Mouse (Mus musculus): Measurements from ENCODE around the gene Mov10l1.
A peak's percentile ranks its signal among the peaks of the same experiment; 100 is the strongest.

Mov10l1 gene

DNA sequence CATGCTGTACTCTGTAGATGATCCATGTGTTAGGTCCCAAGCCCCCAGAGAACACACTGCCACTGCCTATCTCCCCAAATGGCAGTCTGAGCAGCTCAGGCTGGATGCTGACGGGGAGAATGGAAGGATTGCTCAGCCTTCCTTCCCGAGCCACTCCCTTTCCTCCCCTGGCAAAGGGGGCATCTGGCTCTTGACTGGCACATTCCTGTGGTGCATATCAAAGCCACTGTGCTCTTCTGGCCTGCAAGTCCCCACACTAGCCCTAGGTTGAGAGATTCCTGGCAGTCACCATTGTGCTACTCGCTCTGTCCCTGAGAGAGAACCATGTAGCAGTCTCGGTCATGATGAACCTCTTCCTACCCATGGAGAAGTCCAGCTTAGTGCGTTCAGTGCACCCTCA, 25.1 kb downstream of the Mov10l1 start:
- peak; percentile 59 for DNase-seq (ENCODE audit: extremely low read depth, insufficient read length, low spot score)

GRCm38 (mm10) chr15:89016722-89017121, 34.0 kb downstream of the Mov10l1 start:
- DNase-seq (ENCODE audit: extremely low read depth, insufficient read length, low spot score), result no peak

GRCm38 (mm10) chr15:89020085-89020484, 37.4 kb downstream of the Mov10l1 start:
- DNase-seq (ENCODE audit: extremely low read depth, insufficient read length, low spot score), result no peak

GRCm38 (mm10) chr15:89020492-89020891, 37.8 kb downstream of the Mov10l1 start:
- no peak for DNase-seq (ENCODE audit: extremely low read depth, insufficient read length, low spot score)

DNA sequence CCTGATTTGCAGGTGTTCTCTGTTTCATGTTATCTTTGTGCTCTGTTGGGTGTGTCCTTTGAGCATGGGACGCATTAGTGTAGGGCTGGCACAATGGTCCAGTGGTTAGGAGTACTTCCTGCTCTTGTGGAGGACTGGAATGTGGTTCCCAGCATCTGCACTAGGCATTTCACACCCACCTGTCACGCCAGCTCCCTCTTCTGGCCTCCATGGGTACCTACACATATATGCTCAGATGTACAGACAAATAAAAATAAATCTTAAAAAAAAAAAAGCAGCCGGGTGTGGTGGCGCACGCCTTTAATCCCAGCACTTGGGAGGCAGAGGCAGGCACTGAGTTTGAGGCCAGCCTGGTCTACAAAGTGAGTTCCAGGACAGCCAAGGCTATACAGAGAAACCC, 61.7 kb downstream of the Mov10l1 start:
- no peak for DNase-seq (ENCODE audit: extremely low read depth, insufficient read length, low spot score)

DNA sequence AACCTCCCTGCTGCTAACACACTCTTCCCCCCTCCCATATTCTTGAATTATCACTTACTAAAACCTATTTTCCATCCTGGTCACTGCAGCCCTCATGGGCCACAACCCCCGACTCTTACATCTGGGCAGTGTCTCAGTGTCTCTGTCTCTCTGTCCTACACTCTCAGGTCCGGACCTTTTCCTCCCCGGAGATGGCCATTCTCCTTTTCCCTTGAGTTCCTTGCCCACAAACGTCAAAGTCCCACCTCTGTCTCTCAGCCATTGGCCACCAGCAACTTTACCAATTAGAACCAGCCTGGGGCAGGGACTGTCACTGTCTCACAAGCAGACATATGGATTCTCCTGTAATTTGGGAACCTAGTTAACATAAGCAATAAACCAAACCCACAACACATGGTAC, 63.6 kb downstream of the Mov10l1 start:
- no peak for DNase-seq (ENCODE audit: extremely low read depth, insufficient read length, low spot score)

DNA sequence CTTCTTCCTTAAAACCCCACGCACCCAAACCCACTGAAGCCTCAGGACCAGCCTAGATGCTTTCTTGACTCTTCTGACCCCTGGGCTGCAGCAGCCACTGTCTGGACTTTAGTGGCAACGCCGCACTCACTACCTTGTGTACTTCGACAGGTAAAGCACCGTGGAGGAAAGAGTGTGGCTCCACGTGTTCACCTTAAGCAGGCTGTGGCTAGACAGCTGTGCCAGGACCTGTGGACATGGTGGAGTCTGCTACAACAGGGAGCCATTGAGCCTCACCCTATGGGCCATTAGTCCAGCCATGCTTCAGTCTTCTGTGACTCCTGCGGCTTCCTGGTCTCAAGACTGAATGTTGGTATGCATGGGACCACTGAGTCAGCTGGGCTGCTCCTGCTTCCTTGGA, 72.0 kb downstream of the Mov10l1 start:
- DNase-seq (ENCODE audit: extremely low read depth, insufficient read length, low spot score), result no peak

DNA sequence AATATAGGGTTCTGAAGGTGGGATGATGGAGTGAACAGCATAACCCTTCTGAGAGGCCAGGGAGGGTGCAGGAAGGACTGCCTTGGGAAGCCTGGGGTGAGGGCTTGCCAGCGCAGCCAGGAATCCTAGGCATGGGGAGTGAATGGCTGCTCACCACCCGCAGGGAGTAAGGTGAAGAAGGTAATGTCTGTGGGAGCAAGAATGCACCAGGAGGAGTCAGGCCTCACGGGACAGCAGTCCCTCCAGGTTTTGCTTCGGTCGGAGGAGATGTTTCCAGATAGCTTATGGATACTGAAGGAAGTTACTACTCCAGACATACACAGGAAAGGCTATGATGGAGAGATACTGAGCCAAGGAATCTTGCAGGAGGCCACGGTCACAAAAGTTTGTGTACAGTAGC, 76.0 kb downstream of the Mov10l1 start:
- no peak for DNase-seq (ENCODE audit: extremely low read depth, insufficient read length, low spot score)

DNA sequence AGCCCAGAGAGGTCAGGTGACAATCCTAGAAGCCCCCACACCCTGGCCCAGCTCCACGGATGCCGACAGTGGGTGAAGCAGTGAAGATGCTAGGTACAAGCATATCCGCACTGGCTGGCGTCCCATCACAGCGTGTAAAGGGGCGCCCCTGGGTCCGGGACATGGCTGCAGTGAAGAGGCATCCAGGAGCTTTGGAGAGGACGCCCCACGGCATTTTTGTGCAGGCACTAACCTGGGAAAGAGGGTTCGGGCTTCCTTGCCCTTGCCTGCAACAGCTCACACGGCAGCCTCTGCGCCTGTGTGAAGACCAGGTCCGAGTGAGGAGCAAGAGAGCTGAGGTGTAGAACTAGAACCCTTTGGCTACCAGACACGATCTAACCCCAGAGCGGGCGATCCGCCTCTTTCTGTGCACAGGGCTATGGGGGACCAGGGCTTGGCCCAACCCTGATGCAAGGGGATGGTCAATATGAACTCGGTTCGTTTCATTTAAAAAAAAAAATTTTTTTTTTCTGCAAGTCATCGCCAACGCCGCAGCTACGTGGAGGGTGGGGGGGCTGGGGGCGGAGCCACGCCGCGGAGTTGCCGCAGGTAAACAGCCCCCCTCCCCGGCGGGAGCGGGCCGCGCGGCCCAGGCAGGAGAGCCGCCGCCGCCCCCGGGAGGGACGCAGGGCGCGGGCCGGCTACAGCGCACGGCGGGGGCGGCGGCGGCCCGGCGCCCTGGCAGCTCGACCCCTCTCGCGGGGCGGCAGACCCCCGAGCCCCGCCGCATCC, 76.6 kb downstream of the Mov10l1 start, which contains the start of gene Panx2:
Gene Panx2 (plus strand): TSS at position 574 of the 771 bp plus-strand sequence.
- no peak for DNase-seq (ENCODE audit: extremely low read depth, insufficient read length, low spot score)

- no peak for DNase-seq (ENCODE audit: extremely low read depth, insufficient read length, low spot score)
Measured at GRCm38 (mm10) chr15:89060032-89060681, 77.4 kb downstream of the Mov10l1 start.

DNA sequence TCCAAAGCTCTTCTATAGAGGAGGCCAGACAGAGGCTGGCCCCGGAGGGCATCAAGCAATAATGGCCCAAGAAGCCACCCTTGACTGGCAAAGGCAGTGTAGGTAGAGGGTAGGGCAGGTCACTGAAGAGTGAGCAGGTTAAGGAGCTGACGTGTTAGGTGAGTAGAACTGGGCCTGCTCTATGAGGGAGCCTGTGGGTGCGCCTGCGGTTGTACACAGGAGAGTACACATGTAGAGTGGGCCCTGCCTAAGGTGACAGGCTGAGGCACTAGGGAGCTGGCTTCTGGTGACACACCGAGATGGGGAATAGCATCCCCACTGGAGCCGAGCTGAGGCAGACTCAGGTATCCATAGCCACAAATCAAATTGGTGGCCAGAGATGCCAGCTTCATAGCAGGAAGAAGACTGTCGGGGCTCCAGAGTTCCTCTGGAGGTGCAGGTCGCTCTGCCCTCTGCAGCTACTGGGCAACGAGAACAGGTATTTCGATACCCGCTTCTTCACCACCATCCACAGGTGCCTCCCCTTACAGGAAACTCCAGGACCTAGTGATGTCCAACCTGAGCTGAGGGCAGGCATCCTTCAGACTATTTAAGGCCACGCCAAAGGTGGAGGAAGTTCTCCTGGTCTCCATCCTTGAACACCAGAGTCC, 78.2 kb downstream of the Mov10l1 start:
- DNase-seq (ENCODE audit: extremely low read depth, insufficient read length, low spot score), result no peak

- no peak for DNase-seq (ENCODE audit: extremely low read depth, insufficient read length, low spot score)
Measured at GRCm38 (mm10) chr15:89061761-89062517, 79.2 kb downstream of the Mov10l1 start.

- no peak for DNase-seq (ENCODE audit: extremely low read depth, insufficient read length, low spot score)
Measured at GRCm38 (mm10) chr15:89062518-89062910, 79.8 kb downstream of the Mov10l1 start.

GRCm38 (mm10) chr15:89063001-89063400, 80.3 kb downstream of the Mov10l1 start:
- no peak for DNase-seq (ENCODE audit: extremely low read depth, insufficient read length, low spot score)

GRCm38 (mm10) chr15:89063536-89063935, 80.8 kb downstream of the Mov10l1 start:
- no peak for DNase-seq (ENCODE audit: extremely low read depth, insufficient read length, low spot score)

DNA sequence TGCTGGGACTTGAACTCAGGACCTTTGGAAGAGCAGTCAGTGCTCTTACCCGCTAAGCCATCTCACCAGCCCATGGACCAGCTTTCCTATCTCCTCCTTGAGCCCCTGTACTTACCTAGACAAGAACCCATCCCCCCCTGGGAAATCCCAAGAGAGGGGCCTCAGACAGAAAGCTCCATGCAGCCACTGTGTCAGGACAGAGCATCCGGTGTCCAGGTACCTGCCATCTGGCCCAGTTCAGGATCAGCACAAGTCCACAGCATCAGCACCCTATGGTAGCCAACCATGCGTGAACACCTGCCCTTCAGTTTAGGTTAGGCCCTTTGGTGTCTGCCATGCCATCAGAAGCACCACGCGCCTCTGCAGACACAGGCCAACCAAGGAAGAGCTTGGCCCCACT, 82.2 kb downstream of the Mov10l1 start:
- DNase-seq (ENCODE audit: extremely low read depth, insufficient read length, low spot score), result no peak

DNA sequence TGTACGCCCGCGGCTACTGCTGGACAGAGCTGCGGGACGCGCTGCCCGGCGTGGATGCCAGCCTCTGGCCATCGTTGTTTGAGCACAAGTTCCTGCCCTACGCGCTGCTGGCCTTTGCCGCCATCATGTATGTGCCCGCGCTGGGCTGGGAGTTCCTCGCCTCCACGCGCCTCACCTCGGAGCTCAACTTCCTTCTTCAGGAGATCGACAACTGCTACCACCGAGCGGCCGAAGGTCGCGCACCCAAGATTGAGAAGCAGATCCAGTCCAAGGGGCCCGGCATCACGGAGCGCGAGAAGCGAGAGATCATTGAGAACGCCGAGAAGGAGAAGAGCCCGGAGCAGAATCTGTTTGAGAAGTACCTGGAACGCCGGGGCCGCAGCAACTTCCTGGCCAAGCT, 84.9 kb downstream of the Mov10l1 start:
- DNase-seq (ENCODE audit: extremely low read depth, insufficient read length, low spot score), result no peak

GRCm38 (mm10) chr15:89068226-89068625, 85.5 kb downstream of the Mov10l1 start:
- no peak for DNase-seq (ENCODE audit: extremely low read depth, insufficient read length, low spot score)

- DNase-seq (ENCODE audit: extremely low read depth, insufficient read length, low spot score), result no peak
Measured at GRCm38 (mm10) chr15:89069336-89069840, 86.7 kb downstream of the Mov10l1 start.

DNA sequence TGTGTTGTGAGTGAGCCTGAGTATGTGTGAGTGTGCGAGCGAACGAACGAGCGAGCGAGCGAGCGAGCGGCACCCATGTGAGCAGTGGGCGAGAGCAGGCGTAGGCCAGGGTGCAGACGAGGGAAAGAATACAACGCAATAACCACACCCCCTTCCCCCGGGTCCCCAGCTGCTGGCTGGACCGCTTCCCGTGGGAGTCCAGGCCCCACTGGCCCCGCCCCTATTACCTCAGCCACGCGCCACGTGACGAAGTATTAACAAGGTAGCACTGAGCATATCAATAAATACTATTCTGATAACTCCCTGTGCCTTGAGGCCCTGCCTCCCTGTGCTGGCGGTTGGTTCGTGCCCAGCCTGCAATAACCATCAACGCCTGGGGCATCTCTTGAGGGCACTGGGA, 87.9 kb downstream of the Mov10l1 start:
- no peak for DNase-seq (ENCODE audit: extremely low read depth, insufficient read length, low spot score)

Measured in 3134 (cell line).